Mouse (Mus musculus): Measurements from ENCODE around the gene Rnf208. TPM values are rescaled to one million over a fixed set of nuclear protein-coding genes. Genes with fewer than 3 reads are reported as not detected.

Rnf208 gene
- polyA plus RNA-seq, 1 experiment from 2014 or later = 3.7 TPM

- Histone ChIP-seq H3K36me3 (ENCODE audit: control insufficient read depth, insufficient read depth) (no peaks in the 10 kb centered on the region), H3K4me2 (ENCODE audit: low read depth, low read length) (no peak overlapping the region), H3K4me3 (ENCODE audit: low read length) (no peak overlapping the region), H3K4me1 (ENCODE audit: control insufficient read depth, insufficient read depth, low read length) (peaks cover 34% of the 10 kb centered on the region), H3K9me3 (replicated peaks; ENCODE audit: control insufficient read depth, low read length) (no peaks in the 10 kb centered on the region), H3K9ac (ENCODE audit: low read length) (no peak overlapping the region), H3K27ac (ENCODE audit: low read length) (no peak overlapping the region), H3K27me3 (ENCODE audit: control insufficient read depth, insufficient read depth, low read length) (peaks cover 8% of the 10 kb centered on the region)
- ATAC-seq (replicated peaks; ENCODE audit: extremely low read depth, insufficient read depth, low FRiP score) = no peak
- WGBS = 66% methylated on average over 5 of the region's 5 CpGs
Observed at GRCm38 (mm10) chr2:25264286-25264660, 22.2 kb downstream of the Rnf208 start.

GRCm38 (mm10) chr2:25264851-25265250 is 22.8 kb downstream of the Rnf208 start:
- peaks cover 34% of the 10 kb centered on the region for H3K4me1 ChIP-seq (ENCODE audit: control insufficient read depth, insufficient read depth, low read length)
- H3K9ac ChIP-seq (ENCODE audit: low read length) = no peak overlapping the region
- no peak overlapping the region for H3K27ac ChIP-seq (ENCODE audit: low read length)
- WGBS = 59% methylated on average over 3 of the region's 3 CpGs
- H3K27me3 ChIP-seq (ENCODE audit: control insufficient read depth, insufficient read depth, low read length) = peaks cover 8% of the 10 kb centered on the region
- no peaks in the 10 kb centered on the region for H3K9me3 ChIP-seq (replicated peaks; ENCODE audit: control insufficient read depth, low read length)
- ATAC-seq (replicated peaks; ENCODE audit: extremely low read depth, insufficient read depth, low FRiP score) = no peak
- no peak overlapping the region for H3K4me2 ChIP-seq (ENCODE audit: low read depth, low read length)
- 0 out of 2 replicates have a peak, but pooled peaks cover 4% of the 10 kb centered on the region for H3K36me3 ChIP-seq (ENCODE audit: control insufficient read depth, insufficient read depth)
- no peak overlapping the region for H3K4me3 ChIP-seq (ENCODE audit: low read length)

- Histone ChIP-seq H3K4me2 (ENCODE audit: low read depth, low read length) (peak overlapping the region; percentile 17; the same call in 1 of the 2 replicates), H3K27ac (ENCODE audit: low read length) (no peak overlapping the region), H3K9me3 (replicated peaks; ENCODE audit: control insufficient read depth, low read length) (no peaks in the 10 kb centered on the region), H3K4me1 (ENCODE audit: control insufficient read depth, insufficient read depth, low read length) (peaks cover 37% of the 10 kb centered on the region), H3K27me3 (ENCODE audit: control insufficient read depth, insufficient read depth, low read length) (peaks cover 8% of the 10 kb centered on the region), H3K9ac (ENCODE audit: low read length) (peak overlapping the region; percentile 45; the same call in 1 of the 2 replicates), H3K36me3 (ENCODE audit: control insufficient read depth, insufficient read depth) (peaks cover 11% of the 10 kb centered on the region; the same call in 1 of the 2 replicates), H3K4me3 (ENCODE audit: low read length) (no peak overlapping the region)
- ATAC-seq (replicated peaks; ENCODE audit: extremely low read depth, insufficient read depth, low FRiP score) = no peak
- 51% methylated on average over 6 of the region's 6 CpGs for WGBS
Observed at GRCm38 (mm10) chr2:25265897-25266656, 24.0 kb downstream of the Rnf208 start.

GRCm38 (mm10) chr2:25266720-25267119 is 24.7 kb downstream of the Rnf208 start:
- H3K36me3 ChIP-seq (ENCODE audit: control insufficient read depth, insufficient read depth) = peaks cover 11% of the 10 kb centered on the region; the same call in 1 of the 2 replicates
- no peak overlapping the region for H3K4me3 ChIP-seq (ENCODE audit: low read length)
- no peak overlapping the region for H3K27ac ChIP-seq (ENCODE audit: low read length)
- H3K9me3 ChIP-seq (replicated peaks; ENCODE audit: control insufficient read depth, low read length) = no peaks in the 10 kb centered on the region
- no peak for ATAC-seq (replicated peaks; ENCODE audit: extremely low read depth, insufficient read depth, low FRiP score)
- peaks cover 8% of the 10 kb centered on the region for H3K27me3 ChIP-seq (ENCODE audit: control insufficient read depth, insufficient read depth, low read length)
- H3K4me2 ChIP-seq (ENCODE audit: low read depth, low read length) = 0 out of 2 replicates have a peak overlapping the region, but pooled peaks have one; percentile 13
- peaks cover 43% of the 10 kb centered on the region for H3K4me1 ChIP-seq (ENCODE audit: control insufficient read depth, insufficient read depth, low read length)
- WGBS = 36% methylated on average over 2 of the region's 2 CpGs
- H3K9ac ChIP-seq (ENCODE audit: low read length) = no peak overlapping the region

- Histone ChIP-seq H3K4me3 (ENCODE audit: low read length) (no peak overlapping the region), H3K4me2 (ENCODE audit: low read depth, low read length) (no peak overlapping the region), H3K4me1 (ENCODE audit: control insufficient read depth, insufficient read depth, low read length) (peaks cover 43% of the 10 kb centered on the region), H3K27me3 (ENCODE audit: control insufficient read depth, insufficient read depth, low read length) (peaks cover 8% of the 10 kb centered on the region), H3K36me3 (ENCODE audit: control insufficient read depth, insufficient read depth) (peaks cover 11% of the 10 kb centered on the region; the same call in 1 of the 2 replicates), H3K9me3 (replicated peaks; ENCODE audit: control insufficient read depth, low read length) (no peaks in the 10 kb centered on the region), H3K9ac (ENCODE audit: low read length) (no peak overlapping the region), H3K27ac (ENCODE audit: low read length) (no peak overlapping the region)
- ATAC-seq (replicated peaks; ENCODE audit: extremely low read depth, insufficient read depth, low FRiP score) = no peak
Observed at GRCm38 (mm10) chr2:25267241-25267640, 25.2 kb downstream of the Rnf208 start.

- 67% methylated on average over 4 of the region's 4 CpGs for WGBS
- Histone ChIP-seq H3K9me3 (replicated peaks; ENCODE audit: control insufficient read depth, low read length) (no peaks in the 10 kb centered on the region), H3K27me3 (ENCODE audit: control insufficient read depth, insufficient read depth, low read length) (peaks cover 8% of the 10 kb centered on the region), H3K27ac (ENCODE audit: low read length) (no peak overlapping the region), H3K9ac (ENCODE audit: low read length) (no peak overlapping the region), H3K4me1 (ENCODE audit: control insufficient read depth, insufficient read depth, low read length) (peaks cover 43% of the 10 kb centered on the region), H3K36me3 (ENCODE audit: control insufficient read depth, insufficient read depth) (peaks cover 11% of the 10 kb centered on the region; the same call in 1 of the 2 replicates), H3K4me3 (ENCODE audit: low read length) (no peak overlapping the region), H3K4me2 (ENCODE audit: low read depth, low read length) (no peak overlapping the region)
- no peak for ATAC-seq (replicated peaks; ENCODE audit: extremely low read depth, insufficient read depth, low FRiP score)
Observed at GRCm38 (mm10) chr2:25267746-25268309, 25.8 kb downstream of the Rnf208 start.

GRCm38 (mm10) chr2:25271827-25272511 is 29.9 kb downstream of the Rnf208 start, which contains the start of the genes Ssna1 and Anapc2:
Ssna1 (minus strand) TSS chr2:25272438.
Anapc2 (plus strand) TSS chr2:25272478.
- peak; percentile 96 for ATAC-seq (replicated peaks; ENCODE audit: extremely low read depth, insufficient read depth, low FRiP score)
- peaks cover 33% of the 10 kb centered on the region for H3K36me3 ChIP-seq (ENCODE audit: control insufficient read depth, insufficient read depth)
- H3K27ac ChIP-seq (ENCODE audit: low read length) = peak within 1 kb of the TSS; percentile 86
- no peaks in the 10 kb centered on the region for H3K9me3 ChIP-seq (replicated peaks; ENCODE audit: control insufficient read depth, low read length)
- H3K4me3 ChIP-seq (ENCODE audit: low read length) = peak within 1 kb of the TSS; percentile 78
- peaks cover 25% of the 10 kb centered on the region for H3K4me1 ChIP-seq (ENCODE audit: control insufficient read depth, insufficient read depth, low read length)
- H3K27me3 ChIP-seq (ENCODE audit: control insufficient read depth, insufficient read depth, low read length) = no peaks in the 10 kb centered on the region
- peak within 1 kb of the TSS; percentile 96 for H3K4me2 ChIP-seq (ENCODE audit: low read depth, low read length)
- H3K9ac ChIP-seq (ENCODE audit: low read length) = peak within 1 kb of the TSS; percentile 82
- WGBS = under 1% methylated on average over 55 of the region's 55 CpGs

- H3K4me1 ChIP-seq (ENCODE audit: control insufficient read depth, insufficient read depth, low read length) = peaks cover 19% of the 10 kb centered on the region
- peak overlapping the region; percentile 96 for H3K4me2 ChIP-seq (ENCODE audit: low read depth, low read length)
- ATAC-seq (replicated peaks; ENCODE audit: extremely low read depth, insufficient read depth, low FRiP score) = peak; percentile 47
- H3K9me3 ChIP-seq (replicated peaks; ENCODE audit: control insufficient read depth, low read length) = no peaks in the 10 kb centered on the region
- 0% methylated on average over 23 of the region's 29 CpGs for WGBS
- H3K27me3 ChIP-seq (ENCODE audit: control insufficient read depth, insufficient read depth, low read length) = no peaks in the 10 kb centered on the region
- H3K4me3 ChIP-seq (ENCODE audit: low read length) = peak overlapping the region; percentile 78
- peak overlapping the region; percentile 82 for H3K9ac ChIP-seq (ENCODE audit: low read length)
- H3K27ac ChIP-seq (ENCODE audit: low read length) = peak overlapping the region; percentile 65
- H3K36me3 ChIP-seq (ENCODE audit: control insufficient read depth, insufficient read depth) = peaks cover 35% of the 10 kb centered on the region
Observed at GRCm38 (mm10) chr2:25272515-25272914, 30.5 kb downstream of the Rnf208 start.

Data from heart, embryonic 16.5 days (tissue).